Mouse (Mus musculus) mouse embryonic stem cell (cell line): ENCODE data around the gene Cacna1s.

Experiments used
- in situ Hi-C, 2 experiments: fragments of 300-500 bp; cut with MboI; formaldehyde crosslinking; loops; 1 replicate in 1 of 2; 3 replicates in 1 of 2; pipeline ENCODE4 v1.14.3; 2019 to 2020; ENCODE audit warnings: low sequenced_read_pairs in 2 of 2, low pct_unique_long_range_greater_than_20kb in 1 of 2, mixed read lengths in 1 of 2; ENCODE audit not compliant: unreplicated experiment in 1 of 2

The Cacna1s gene

DNA sequence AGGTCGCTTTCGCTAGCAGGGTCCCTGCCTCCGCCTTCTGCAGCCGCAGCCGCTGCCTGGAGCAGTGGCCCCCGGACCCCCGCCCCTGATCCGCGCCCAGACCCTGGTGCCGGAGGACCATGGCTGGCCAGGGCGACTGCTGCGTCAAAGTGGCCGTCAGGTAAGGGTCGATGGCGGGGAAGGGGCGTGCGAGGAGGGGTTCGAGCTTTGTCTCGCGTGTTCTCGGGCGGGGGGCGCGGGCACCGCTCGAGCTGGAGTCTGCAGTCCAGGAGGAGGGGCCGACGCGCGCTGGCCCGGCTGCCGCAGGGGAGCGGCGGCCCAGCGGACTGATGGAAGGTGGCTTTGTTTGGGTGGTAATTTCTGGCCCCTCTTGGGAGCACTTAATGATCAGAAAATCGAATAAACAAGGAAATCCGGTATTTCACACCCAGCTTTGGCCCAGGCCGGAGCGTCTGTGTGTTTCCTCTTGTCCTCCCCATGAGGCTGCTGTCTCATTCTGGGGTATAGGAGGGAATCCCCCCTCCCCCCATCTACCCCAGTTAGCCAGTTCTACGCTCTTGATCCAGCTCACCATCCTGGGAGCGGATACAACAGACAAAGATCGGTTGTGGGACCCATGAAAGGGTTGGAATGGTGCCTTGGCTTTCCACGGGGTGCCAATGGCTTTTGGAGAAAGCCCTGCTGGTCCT is 79.2 kb downstream of the Cacna1s start:
- in situ Hi-C loops, result no loop called here

DNA sequence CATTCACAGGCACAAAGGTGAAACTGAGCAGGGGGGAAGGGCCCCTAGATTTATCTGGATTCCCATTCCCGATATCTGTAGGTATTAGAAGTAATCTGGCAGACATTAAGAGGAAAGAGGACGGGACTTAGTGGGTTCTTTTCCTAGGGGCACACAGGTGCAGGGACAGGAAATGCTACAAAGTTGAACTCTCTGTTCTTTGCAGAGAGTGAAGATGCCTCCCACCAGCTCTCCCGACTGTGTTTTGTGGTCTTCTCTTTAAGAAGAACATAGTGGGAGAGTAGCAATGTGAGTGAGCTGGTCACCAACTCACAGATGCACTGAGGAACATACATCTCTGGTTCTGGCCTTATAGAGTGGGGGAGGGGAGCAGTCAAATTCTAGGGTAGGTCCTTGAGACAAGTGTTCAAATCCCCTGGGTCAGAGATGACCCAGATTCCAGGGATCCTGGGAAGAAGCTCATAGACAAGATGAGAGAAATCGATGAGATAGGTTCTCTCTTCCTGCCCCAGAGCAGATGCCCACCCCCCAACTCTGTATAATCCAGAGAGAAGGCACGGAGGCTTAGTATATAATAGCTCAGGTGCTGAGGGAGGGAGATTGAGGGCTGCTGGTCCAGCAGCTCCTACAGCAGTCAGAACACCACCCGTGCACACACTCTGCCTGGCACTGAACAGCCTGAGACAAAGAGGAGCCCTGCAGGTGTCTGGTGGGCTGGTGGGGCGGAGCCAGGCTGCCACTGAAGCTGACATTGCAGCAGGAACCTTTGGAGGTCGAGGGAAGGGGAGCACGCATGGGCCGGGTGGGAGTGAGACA is 80.0 kb downstream of the Cacna1s start:
- in situ Hi-C loops, result no loop called here

DNA sequence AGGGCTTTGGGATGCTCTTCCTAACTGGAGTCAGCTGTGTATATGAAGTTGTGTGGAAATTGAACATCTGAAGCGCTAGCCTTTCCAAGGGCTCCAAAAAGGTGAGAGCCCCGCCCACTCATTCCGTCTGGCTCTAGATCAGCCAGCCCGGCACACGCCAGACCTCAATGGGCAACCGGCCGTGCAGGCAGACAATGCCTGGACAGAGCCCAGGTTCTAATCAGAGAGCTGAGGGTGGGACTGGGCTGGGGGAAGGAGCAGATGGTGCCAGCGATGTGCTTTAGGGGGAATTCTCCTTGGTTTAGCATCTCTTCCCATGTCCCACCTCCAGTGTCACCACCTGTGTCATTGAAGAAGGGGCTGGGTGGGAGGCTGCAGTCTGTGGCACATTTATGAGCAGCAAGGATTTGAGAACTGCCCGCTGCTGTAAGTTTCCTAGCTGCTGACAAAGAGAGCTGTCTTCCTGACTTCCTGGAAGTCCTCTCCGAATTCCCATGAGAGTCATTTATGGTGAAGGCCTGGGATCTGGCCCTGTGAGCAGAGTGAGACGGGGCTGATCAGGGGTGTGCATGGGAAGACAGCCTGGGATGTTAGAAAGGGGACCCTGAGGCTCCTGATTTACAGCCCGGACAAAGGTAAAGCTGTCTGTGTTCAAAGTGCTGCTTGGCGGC is 81.2 kb downstream of the Cacna1s start:
- in situ Hi-C loops, result no loop called here

DNA sequence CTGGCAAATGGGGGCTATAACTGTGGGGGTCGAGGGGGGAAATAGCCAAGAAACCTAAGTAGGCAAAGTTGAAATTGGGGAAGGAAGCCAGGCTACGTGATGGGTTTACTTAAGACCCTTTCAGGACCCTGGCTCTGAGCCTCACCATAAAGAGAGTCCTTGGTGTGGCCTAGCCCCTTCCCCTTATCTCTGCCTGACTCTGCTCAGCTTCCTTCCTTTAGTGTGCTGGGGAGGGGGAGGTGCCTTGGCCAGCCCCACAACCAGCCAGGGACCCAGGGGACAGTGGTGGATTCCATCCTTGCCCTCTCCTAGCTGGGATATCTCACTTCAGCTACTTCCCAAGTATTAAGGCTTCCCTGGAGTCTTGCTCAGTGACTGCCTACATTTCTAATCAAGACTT is 82.0 kb downstream of the Cacna1s start:
- in situ Hi-C loops, result no loop called here

DNA sequence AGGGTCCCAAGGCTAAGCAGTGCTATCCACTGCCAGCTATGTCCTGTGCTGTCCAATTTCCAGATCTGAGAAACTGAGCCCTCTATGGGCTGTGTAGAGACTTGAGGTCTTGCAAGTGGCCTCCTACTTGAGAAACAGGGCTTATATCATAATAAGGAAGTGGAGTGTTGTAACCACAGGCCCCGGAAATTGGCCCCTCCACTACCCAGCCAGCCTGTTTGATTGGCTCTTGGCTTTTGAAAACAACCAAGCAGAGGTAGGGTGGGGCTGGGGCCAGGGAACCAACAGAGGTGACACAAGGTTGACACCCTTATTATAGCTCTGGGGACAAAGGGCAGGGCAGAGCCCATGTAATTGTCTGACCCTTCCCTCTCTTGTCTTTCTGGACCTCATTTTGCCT is 82.5 kb downstream of the Cacna1s start:
- in situ Hi-C loops, result no loop called here

DNA sequence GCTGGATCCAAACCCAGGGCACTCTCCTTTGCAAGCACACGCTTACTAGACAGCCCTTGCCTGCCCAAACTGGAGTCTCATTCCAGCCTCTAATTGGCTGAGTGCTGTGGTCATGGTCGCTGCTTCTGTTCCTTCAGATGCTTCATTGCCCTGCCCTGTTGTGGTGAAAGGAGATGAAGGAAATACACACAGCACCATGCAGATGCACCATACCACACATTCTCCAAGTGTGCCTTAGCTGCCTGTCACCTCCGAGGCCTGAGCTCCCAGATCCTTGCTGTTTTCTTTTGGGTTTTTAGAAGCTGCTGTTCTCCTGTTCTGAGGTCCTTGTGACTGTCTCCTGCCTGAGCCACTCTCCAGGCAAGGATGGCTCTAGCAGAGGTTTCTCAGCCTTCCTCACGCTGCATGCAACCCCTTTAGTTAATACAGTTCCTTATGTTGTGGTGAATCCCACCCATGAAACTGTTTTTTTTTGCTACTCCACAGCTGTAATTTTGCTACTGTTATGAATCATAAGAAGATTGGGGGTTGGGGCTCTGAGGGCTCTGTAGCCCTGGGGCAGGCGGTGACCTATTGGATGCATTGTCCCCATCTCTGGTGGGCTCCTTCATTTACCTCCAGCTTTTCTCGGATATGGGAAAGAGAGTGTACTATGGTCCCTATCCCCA is 83.4 kb downstream of the Cacna1s start:
- in situ Hi-C loops, result no loop called here

DNA sequence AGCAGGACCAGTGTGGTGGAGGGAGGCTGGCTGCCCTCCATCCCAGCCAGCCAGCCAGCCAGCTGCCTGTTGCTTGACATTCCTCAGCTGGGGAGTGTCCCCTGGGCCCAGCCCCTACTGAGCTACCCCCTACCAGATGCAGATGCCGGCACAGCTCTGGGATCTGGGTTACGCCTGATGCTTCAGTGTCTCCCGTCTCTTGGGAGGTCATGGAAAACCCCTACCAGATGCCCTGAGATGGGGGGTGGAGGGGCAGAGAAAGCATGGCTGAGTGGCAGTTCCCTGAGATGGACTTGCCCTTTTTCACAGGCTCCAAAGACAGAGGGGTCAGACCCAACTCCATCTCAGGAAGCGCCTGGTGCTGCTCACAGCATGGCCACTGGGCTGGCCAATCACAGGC is 84.0 kb downstream of the Cacna1s start:
- in situ Hi-C loops, result no loop called here

DNA sequence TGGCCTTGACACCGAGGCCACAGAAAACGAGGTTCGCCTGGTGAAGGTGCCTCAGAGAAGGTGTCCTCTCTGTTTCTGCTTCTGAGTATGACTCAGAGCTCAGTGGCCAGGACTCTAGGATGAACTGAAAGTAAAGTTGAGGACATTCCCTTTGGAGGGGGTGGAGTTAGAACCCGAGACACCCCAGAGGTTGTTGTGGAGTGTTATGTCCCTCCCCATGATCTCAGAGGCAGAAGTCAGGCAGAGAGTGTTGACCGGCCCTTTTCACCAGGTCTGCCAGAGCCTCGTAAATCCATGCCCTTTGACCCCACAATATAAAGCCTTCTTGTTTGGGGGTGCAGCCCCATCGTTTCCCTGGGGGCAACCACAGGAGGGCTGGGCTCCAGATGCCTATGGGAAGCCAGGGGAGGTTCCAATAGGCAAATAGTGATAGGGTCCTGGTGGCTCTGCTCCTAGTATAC is 84.6 kb downstream of the Cacna1s start:
- in situ Hi-C loops, result no loop called here

DNA sequence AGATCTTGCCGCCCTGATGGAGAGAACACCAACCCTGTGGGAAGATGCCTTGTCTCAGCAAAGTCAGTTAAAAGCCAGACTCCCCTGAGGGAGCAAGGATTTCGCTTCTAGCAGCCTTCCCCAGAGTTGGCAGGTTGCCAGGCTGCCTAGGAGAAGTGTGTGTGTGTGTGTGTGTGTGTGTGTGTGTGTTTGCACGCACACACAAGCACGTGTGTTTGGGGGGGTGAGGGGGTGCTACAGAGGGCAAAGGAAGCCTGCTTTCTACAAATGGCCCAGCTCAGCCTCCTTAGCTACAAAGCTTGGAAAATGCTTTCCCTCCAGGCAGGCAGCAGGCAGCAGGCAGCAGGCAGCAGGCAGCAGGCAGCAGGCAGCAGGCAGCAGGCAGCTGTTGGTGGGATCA is 85.0 kb downstream of the Cacna1s start:
- in situ Hi-C loops, result no loop called here

DNA sequence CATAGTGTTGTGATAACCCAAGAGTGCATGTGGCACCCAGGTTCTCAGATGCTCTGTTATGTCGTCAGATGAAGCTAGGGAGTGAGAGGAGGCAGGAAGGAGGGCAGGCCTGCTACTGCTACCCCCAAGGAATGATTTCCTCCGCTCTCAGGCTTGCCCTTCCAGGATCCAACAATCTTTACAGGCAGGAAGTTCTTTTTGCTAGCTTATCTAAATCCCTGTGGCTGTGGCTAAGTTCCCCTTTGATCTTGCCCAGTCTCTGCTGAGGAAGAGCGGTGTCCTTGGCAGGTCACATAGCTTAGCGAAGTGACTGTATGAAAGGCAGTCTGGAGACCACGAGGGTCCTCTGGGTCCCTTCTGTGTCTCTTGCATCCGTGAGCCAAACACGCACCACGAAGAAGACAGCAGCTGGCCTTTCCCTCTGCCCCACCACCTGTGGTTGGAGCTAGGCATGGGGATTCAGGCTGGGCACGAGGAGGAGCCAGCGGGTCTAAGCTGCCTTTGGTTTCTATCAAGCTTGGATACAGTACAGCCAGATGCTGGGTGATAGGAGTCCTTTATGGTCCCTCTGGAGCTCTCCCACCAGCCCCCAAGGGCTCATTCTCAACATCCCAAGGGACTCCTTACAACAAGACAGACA is 85.8 kb downstream of the Cacna1s start:
- in situ Hi-C loops, result no loop called here

DNA sequence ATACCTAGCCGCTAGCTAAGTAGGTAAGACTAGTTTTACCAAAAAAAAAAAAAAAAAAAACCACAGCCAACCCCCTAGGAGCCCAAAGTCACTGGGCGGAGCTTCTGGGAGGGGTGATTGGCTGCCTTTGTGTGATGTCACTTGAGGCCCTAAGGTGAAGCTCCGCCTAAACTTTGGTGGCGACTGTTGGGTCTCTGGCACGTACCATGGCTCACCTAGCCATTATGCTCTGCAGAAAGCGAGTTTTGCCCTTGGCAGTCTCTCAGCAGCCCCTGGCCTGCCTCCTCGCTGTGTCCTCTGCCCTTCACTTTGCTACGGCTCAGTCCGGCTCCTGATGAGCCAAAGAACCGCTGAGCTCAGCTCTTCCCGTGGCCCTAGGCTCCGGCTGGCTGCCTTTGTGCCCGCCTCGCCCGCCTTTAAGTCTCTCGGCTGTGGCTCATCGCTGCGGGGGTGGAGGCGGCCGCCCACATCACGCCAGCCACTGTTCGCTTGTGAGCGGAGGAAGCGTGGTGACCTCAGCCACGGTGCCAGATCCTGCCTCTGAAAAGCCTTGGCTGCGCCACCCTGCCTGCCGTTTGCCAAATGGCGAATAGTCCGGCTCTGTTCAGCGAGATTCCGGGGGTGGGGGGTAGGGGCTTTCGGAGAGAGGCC is 87.6 kb downstream of the Cacna1s start:
- in situ Hi-C loops, result no loop called here

DNA sequence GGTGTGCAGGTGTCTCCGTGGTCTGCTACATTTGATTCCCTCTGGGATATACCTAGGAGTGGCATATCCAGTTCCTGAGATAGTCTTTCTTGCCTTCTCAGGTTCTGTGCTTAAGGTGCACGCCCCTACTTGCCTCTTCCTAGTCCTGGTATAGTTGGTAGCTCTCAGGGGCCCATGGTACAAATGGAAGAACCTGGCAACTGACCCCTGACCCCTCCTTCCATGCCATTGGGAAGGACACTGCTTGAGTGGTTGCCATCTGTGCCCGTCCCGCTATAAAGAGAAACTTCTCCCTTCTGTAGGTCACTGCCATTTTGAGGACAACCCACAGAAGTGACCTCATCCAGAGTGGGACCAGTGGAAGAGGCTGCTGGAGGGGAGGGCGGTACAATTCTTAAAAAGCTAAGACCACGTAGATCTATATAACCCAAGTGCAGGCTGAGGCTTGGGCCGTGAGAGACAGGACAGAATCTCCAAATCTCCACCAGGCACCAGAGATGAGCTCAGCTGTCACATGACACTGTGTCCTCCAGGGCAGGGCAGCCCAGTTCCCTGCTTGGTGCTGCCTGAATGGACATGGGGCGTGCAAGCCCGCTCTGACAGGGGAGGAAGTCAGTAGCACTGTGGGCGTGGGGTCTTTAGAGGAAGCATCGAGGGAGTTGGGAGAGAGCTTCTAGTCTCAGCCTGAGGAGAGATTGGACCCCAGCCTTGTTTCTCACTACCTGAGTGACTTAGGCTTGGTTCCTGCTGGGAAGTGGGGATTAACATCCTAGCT is 88.8 kb downstream of the Cacna1s start:
- in situ Hi-C loops, result no loop called here

DNA sequence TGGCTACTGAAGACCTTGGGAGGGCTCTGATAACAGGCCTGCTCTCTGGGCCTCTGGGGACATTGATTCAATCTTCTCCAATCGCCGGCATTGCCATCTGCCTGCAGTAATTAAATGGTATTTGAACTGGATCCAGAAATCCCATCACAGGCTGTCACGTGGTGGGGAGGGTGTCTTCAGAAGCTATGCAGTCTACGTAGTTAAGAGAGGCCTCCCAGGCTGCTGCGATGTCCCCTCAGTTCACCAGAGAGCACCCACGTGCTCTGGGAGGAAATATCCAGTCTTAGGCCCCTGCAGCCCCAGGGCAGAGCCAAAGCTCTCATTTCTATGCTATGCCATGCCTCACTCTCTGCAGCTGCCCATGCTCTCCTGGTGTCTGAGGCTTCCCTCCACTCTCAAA is 89.8 kb downstream of the Cacna1s start:
- in situ Hi-C loops, result no loop called here

DNA sequence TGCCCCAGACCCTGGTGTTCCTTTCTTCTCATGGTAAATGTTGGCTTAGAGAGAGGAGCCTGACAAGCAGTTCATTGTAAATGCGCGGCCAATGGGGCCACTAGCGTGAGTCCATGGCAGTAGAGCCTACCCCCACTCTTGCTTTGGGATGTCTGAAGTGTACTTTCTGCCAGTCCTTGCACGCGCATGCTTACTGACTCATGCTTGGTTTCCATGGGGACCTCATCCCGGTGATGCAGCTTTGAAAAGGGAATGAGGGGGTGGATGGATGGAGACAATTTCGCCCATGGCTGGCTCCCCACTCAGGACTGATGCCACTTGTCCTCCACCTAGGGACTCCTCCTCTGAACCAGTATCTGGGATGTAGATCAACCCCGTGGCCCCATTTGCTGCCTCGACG is 91.0 kb downstream of the Cacna1s start:
- in situ Hi-C loops, result no loop called here

DNA sequence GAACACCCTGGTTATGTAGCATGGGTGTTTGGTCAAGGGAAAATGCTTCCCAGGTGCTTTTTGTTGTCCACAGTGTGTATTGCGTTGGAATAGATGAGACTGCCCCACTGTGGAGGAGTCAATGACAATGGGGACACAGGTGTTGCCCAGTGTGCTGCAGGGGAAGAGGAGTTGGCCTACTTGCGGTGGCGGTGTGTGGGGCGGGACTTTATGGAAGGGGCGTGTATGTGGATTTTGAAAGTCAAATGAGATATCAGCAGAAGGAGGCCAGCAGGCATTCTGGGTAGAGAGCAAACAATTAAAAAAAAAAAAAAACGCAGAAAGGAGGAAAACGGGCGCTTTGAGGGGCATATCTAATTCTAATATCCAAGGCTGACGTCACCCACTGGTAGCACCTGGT is 97.2 kb downstream of the Cacna1s start:
- in situ Hi-C loops, result no loop called here

DNA sequence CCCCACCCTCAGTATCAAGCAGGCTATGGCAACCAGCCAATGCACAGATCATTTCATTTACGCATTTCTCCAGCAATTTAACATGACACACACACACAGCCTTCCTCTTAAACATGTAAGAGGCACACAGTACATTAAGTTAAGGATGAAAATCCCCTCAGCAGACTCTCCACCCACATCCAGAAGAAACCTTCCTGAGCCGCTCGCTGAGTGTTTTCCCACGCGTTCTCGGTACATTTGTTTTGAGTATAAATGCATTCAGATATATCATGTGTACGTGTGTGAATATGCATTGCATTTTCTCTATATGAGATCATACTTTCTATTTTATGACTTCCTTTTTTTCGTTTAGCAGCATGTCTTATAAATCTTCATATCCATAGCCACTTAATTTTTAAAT is 98.8 kb downstream of the Cacna1s start:
- in situ Hi-C loops, result no loop called here

DNA sequence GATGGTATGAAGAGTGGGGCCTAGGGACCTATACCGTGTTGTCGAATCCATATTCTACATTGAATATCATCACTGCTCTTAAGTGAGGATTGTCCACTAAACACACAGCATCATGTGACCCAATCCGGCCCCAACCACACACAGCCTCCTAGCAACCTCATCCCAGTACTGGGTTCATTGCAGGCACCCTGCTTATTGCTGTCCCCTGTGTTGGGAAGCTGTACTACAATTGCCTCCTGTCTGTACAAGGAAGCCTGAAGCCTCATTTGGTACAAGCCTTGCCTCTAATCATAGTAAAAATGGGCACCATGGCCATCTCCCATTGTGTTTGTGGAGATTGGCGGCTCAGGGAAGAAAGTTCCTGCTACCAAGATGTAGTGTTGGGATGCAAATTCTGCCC is 103.8 kb downstream of the Cacna1s start:
- in situ Hi-C loops, result no loop called here
